Mouse (Mus musculus): ENCODE data around the gene Ndrg4. TPM values are rescaled to one million over a fixed set of nuclear protein-coding genes. Genes with fewer than 3 reads are reported as not detected.

Ndrg4 gene
- polyA plus RNA-seq (2015; fragmentation: Nextera tagmentation; extraction: Ambion mirVana), result 11.5 and 13.1 TPM in 2 replicates

- H3K27ac ChIP-seq (ENCODE audit: low read depth, low read length), result no peak within 1 kb of the TSS
- no peak for ATAC-seq
- H3K4me2 ChIP-seq (replicated peaks; ENCODE audit: low read depth), result peak within 1 kb of the TSS; percentile 91
- H3K27me3 ChIP-seq (replicated peaks; ENCODE audit: control insufficient read depth, insufficient read depth, low read length), result peaks cover 54% of the 10 kb centered on the region
- peak within 1 kb of the TSS; percentile 59 for H3K4me3 ChIP-seq (ENCODE audit: low read depth, low read length)
- no peaks in the 10 kb centered on the region for H3K9me3 ChIP-seq (ENCODE audit: control insufficient read depth)
- 0 out of 2 replicates have a peak, but pooled peaks cover 3% of the 10 kb centered on the region for H3K4me1 ChIP-seq (replicated peaks; ENCODE audit: control insufficient read depth, insufficient read depth, low read length)
- no peaks in the 10 kb centered on the region for H3K36me3 ChIP-seq (ENCODE audit: control insufficient read depth, insufficient read depth)
- TF ChIP-seq CTCF (IDR thresholded peaks at IDR 0.05; ENCODE audit: low read depth), result no peak
- peak within 1 kb of the TSS; percentile 40 for H3K9ac ChIP-seq (ENCODE audit: low read depth, low read length)
- WGBS, result 40% methylated on average over 9 of the region's 9 CpGs
Observed at GRCm38 (mm10) chr8:95676631-95677030, at the start of gene Ndrg4. Gene Ndrg4 (plus strand): TSS chr8:95676980.

GRCm38 (mm10) chr8:95632840-95633239 is 43.9 kb upstream of the Ndrg4 start:
- TF ChIP-seq CTCF (IDR thresholded peaks at IDR 0.05; ENCODE audit: low read depth), result no peak
- WGBS, result 85% methylated on average over 6 of the region's 6 CpGs
- Histone ChIP-seq H3K4me1 (replicated peaks; ENCODE audit: control insufficient read depth, insufficient read depth, low read length) (0 out of 2 replicates have a peak, but pooled peaks cover 3% of the 10 kb centered on the region), H3K36me3 (ENCODE audit: control insufficient read depth, insufficient read depth) (no peaks in the 10 kb centered on the region), H3K4me2 (replicated peaks; ENCODE audit: low read depth) (peak overlapping the region; percentile 98), H3K27me3 (replicated peaks; ENCODE audit: control insufficient read depth, insufficient read depth, low read length) (no peaks in the 10 kb centered on the region), H3K9me3 (ENCODE audit: control insufficient read depth) (no peaks in the 10 kb centered on the region), H3K9ac (ENCODE audit: low read depth, low read length) (no peak overlapping the region), H3K27ac (ENCODE audit: low read depth, low read length) (no peak overlapping the region), H3K4me3 (ENCODE audit: low read depth, low read length) (peak overlapping the region; percentile 91; the same call in 1 of the 2 replicates)
- no peak for ATAC-seq

- Histone ChIP-seq H3K4me1 (replicated peaks; ENCODE audit: control insufficient read depth, insufficient read depth, low read length) (0 out of 2 replicates have a peak, but pooled peaks cover 3% of the 10 kb centered on the region), H3K27ac (ENCODE audit: low read depth, low read length) (no peak within 1 kb of the TSS; the same call in 1 of the 2 replicates), H3K4me3 (ENCODE audit: low read depth, low read length) (peak within 1 kb of the TSS; percentile 91), H3K9ac (ENCODE audit: low read depth, low read length) (peak within 1 kb of the TSS; percentile 47), H3K9me3 (ENCODE audit: control insufficient read depth) (no peaks in the 10 kb centered on the region), H3K4me2 (replicated peaks; ENCODE audit: low read depth) (peak within 1 kb of the TSS; percentile 98), H3K36me3 (ENCODE audit: control insufficient read depth, insufficient read depth) (no peaks in the 10 kb centered on the region), H3K27me3 (replicated peaks; ENCODE audit: control insufficient read depth, insufficient read depth, low read length) (no peaks in the 10 kb centered on the region)
- WGBS, result under 1% methylated on average over 52 of the region's 52 CpGs
- peak; percentile 95 for ATAC-seq
- no peak for TF ChIP-seq CTCF (IDR thresholded peaks at IDR 0.05; ENCODE audit: low read depth)
Observed at GRCm38 (mm10) chr8:95633262-95634062, 43.3 kb upstream of the Ndrg4 start, which contains the start of gene Gins3. Gene Gins3 (plus strand): TSS chr8:95633453.

- TF ChIP-seq CTCF (IDR thresholded peaks at IDR 0.05; ENCODE audit: low read depth), result no peak
- H3K36me3 ChIP-seq (ENCODE audit: control insufficient read depth, insufficient read depth), result peaks cover under 1% of the 10 kb centered on the region; the same call in 1 of the 2 replicates
- 0 out of 2 replicates have a peak, but pooled peaks cover 3% of the 10 kb centered on the region for H3K4me1 ChIP-seq (replicated peaks; ENCODE audit: control insufficient read depth, insufficient read depth, low read length)
- H3K4me3 ChIP-seq (ENCODE audit: low read depth, low read length), result peak overlapping the region; percentile 91
- H3K27me3 ChIP-seq (replicated peaks; ENCODE audit: control insufficient read depth, insufficient read depth, low read length), result no peaks in the 10 kb centered on the region
- no peak overlapping the region for H3K27ac ChIP-seq (ENCODE audit: low read depth, low read length)
- H3K9ac ChIP-seq (ENCODE audit: low read depth, low read length), result peak overlapping the region; percentile 47
- peak overlapping the region; percentile 98 for H3K4me2 ChIP-seq (replicated peaks; ENCODE audit: low read depth)
- WGBS, result 3% methylated on average over 6 of the region's 6 CpGs
- no peaks in the 10 kb centered on the region for H3K9me3 ChIP-seq (ENCODE audit: control insufficient read depth)
- no peak for ATAC-seq
Observed at GRCm38 (mm10) chr8:95634063-95634340, 42.8 kb upstream of the Ndrg4 start.

GRCm38 (mm10) chr8:95644942-95645341 is 31.8 kb upstream of the Ndrg4 start:
- Histone ChIP-seq H3K4me2 (replicated peaks; ENCODE audit: low read depth) (no peak overlapping the region), H3K27ac (ENCODE audit: low read depth, low read length) (no peak overlapping the region), H3K27me3 (replicated peaks; ENCODE audit: control insufficient read depth, insufficient read depth, low read length) (no peaks in the 10 kb centered on the region), H3K9ac (ENCODE audit: low read depth, low read length) (no peak overlapping the region), H3K4me3 (ENCODE audit: low read depth, low read length) (no peak overlapping the region), H3K9me3 (ENCODE audit: control insufficient read depth) (no peaks in the 10 kb centered on the region), H3K4me1 (replicated peaks; ENCODE audit: control insufficient read depth, insufficient read depth, low read length) (no peaks in the 10 kb centered on the region), H3K36me3 (ENCODE audit: control insufficient read depth, insufficient read depth) (peaks cover 15% of the 10 kb centered on the region; the same call in 1 of the 2 replicates)
- ATAC-seq, result no peak
- TF ChIP-seq CTCF (IDR thresholded peaks at IDR 0.05; ENCODE audit: low read depth), result no peak
- WGBS, result 85% methylated on average over 2 of the region's 2 CpGs

- no peaks in the 10 kb centered on the region for H3K4me1 ChIP-seq (replicated peaks; ENCODE audit: control insufficient read depth, insufficient read depth, low read length)
- H3K36me3 ChIP-seq (ENCODE audit: control insufficient read depth, insufficient read depth), result peaks cover 10% of the 10 kb centered on the region; the same call in 1 of the 2 replicates
- WGBS, result 86% methylated on average over 3 of the region's 3 CpGs
- no peak overlapping the region for H3K9ac ChIP-seq (ENCODE audit: low read depth, low read length)
- no peak for ATAC-seq
- no peak overlapping the region for H3K27ac ChIP-seq (ENCODE audit: low read depth, low read length)
- H3K9me3 ChIP-seq (ENCODE audit: control insufficient read depth), result no peaks in the 10 kb centered on the region
- H3K27me3 ChIP-seq (replicated peaks; ENCODE audit: control insufficient read depth, insufficient read depth, low read length), result no peaks in the 10 kb centered on the region
- no peak overlapping the region for H3K4me2 ChIP-seq (replicated peaks; ENCODE audit: low read depth)
- H3K4me3 ChIP-seq (ENCODE audit: low read depth, low read length), result no peak overlapping the region
- no peak for TF ChIP-seq CTCF (IDR thresholded peaks at IDR 0.05; ENCODE audit: low read depth)
Observed at GRCm38 (mm10) chr8:95648251-95648650, 28.5 kb upstream of the Ndrg4 start.

Measured in intestine, postnatal 0 days (tissue).